Mouse (Mus musculus) myocyte (in vitro differentiated cells): ENCODE data around the gene Sulf2. TPM values are rescaled to one million over a fixed set of nuclear protein-coding genes. Genes with fewer than 3 reads are reported as not detected.
A peak's percentile ranks its signal among the peaks of the same experiment; 100 is the strongest.

ENCODE experiments used
- H3K27me3 ChIP-seq: one replicate; pipeline ENCODE4 v1.6.1; 2011; ENCODE audit not compliant: control insufficient read depth, insufficient read depth, insufficient read length
- H3K36me3 ChIP-seq: one replicate; pipeline ENCODE4 v1.6.1; 2011; ENCODE audit not compliant: control insufficient read depth, insufficient read depth
- H3K4me2 ChIP-seq: one replicate; pipeline ENCODE4 v1.6.1; 2011; ENCODE audit warnings: low read depth, control low read depth
- H3K4me3 ChIP-seq: one replicate; pipeline ENCODE4 v1.5.1; 2011; ENCODE audit warnings: mild to moderate bottlenecking, control low read depth, moderate library complexity
- H3K79me2 ChIP-seq: one replicate; pipeline ENCODE4 v1.6.1; 2011; ENCODE audit not compliant: control insufficient read depth, insufficient read depth
- H3ac ChIP-seq: one replicate; pipeline ENCODE4 v1.6.1; 2011; ENCODE audit not compliant: control insufficient read depth, insufficient read length
- CEBPB ChIP-seq: IDR thresholded peaks from 2 replicates; pipeline ENCODE4 v1.6.1; 2011; ENCODE audit warnings: mild to moderate bottlenecking, moderate library complexity; ENCODE audit not compliant: poor library complexity, insufficient read depth, severe bottlenecking
- E2F4 ChIP-seq: IDR thresholded peaks from one replicate; pipeline ENCODE4 v1.6.1; 2011; ENCODE audit warnings: mild to moderate bottlenecking, control low read depth, moderate library complexity; ENCODE audit not compliant: insufficient read depth
- MAX ChIP-seq: IDR thresholded peaks from one replicate; pipeline ENCODE4 v1.6.1; 2011; ENCODE audit warnings: low read depth, mild to moderate bottlenecking, control low read depth
- MYOD1 ChIP-seq, 3 experiments: IDR thresholded peaks; one replicate each; pipeline ENCODE4 v1.6.1; 2011; ENCODE audit warnings: control low read depth in 2 of 3, low read depth in 2 of 3, mild to moderate bottlenecking in 2 of 3, moderate library complexity in 1 of 3; ENCODE audit not compliant: insufficient read length in 2 of 3, control insufficient read depth in 1 of 3
- MYOG ChIP-seq, 3 experiments: IDR thresholded peaks; one replicate each; pipeline ENCODE4 v1.6.1; 2011; ENCODE audit warnings: control low read depth in 2 of 3, low read depth in 2 of 3, mild to moderate bottlenecking in 2 of 3; ENCODE audit not compliant: insufficient read length in 2 of 3, control insufficient read depth in 1 of 3, insufficient read depth in 1 of 3
- POLR2A ChIP-seq: IDR thresholded peaks from one replicate; pipeline ENCODE4 v1.6.1; 2011; ENCODE audit warnings: low read depth, mild to moderate bottlenecking, control low read depth, moderate library complexity; ENCODE audit not compliant: insufficient read length
- POLR2AphosphoS2 ChIP-seq: IDR thresholded peaks from one replicate; pipeline ENCODE4 v1.6.1; 2011; ENCODE audit warnings: low read depth, control low read depth; ENCODE audit not compliant: insufficient read length
- REST ChIP-seq: IDR thresholded peaks from one replicate; pipeline ENCODE4 v1.6.1; 2011; ENCODE audit warnings: mild to moderate bottlenecking, control low read depth, moderate library complexity; ENCODE audit not compliant: insufficient read depth, insufficient read length
- SRF ChIP-seq: IDR thresholded peaks from one replicate; pipeline ENCODE4 v1.6.1; 2011; ENCODE audit warnings: low read depth; ENCODE audit not compliant: control insufficient read depth, insufficient read length
- TCF12 ChIP-seq: IDR thresholded peaks from one replicate; pipeline ENCODE4 v1.6.1; 2011; ENCODE audit warnings: mild to moderate bottlenecking, control low read depth; ENCODE audit not compliant: poor library complexity, insufficient read depth, severe bottlenecking
- TCF3 ChIP-seq: IDR thresholded peaks from one replicate; pipeline ENCODE4 v1.6.1; 2011; ENCODE audit warnings: low read depth, control low read depth; ENCODE audit not compliant: insufficient read length
- USF1 ChIP-seq: IDR thresholded peaks from one replicate; pipeline ENCODE4 v1.6.1; 2011; ENCODE audit warnings: low read depth, mild to moderate bottlenecking, control low read depth, moderate library complexity
- polyA plus RNA-seq: library from polyadenylated mRNA; unstranded; fragments of >200 nt; fragmentation: generic; extraction: Trizol; gene quantifications from one replicate; pipeline ENCODE4 v1.2.1, GENCODE M21; 2012; ENCODE audit warnings: missing spikeins

Sulf2 gene
- polyA plus RNA-seq, 1 experiment: 36.7 TPM

DNA sequence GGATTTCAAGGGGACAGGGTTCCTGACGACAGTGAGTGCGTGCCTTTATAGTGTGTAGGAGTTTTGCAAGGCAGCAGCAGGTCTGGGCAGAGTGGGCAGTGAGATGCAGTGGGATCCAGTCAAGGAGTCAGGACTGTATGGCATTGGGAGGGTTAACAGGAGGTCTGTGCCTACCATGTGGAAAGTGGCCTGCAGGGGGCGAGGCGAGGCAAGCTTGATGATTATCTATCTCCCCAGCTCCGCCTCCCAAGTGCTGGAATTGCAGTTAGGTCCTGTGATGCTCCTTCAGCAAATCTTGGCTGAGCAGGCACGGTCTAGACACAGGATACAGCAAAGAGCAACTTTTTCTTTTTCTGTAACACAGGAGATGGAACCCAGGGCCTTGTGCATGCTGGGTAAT, 29.0 kb upstream of the Sulf2 start:
- no peak overlapping the region for H3K4me2 ChIP-seq
- no peaks in the 10 kb centered on the region for H3K79me2 ChIP-seq
- H3K36me3 ChIP-seq: no peaks in the 10 kb centered on the region
- no peaks in the 10 kb centered on the region for H3K27me3 ChIP-seq
- no peak overlapping the region for H3K4me3 ChIP-seq
- H3ac ChIP-seq: no peak overlapping the region
- no peak for TF ChIP-seq MYOG (IDR thresholded peaks at IDR 0.05; ENCODE audit: control insufficient read depth in 1 of 3, insufficient read depth in 1 of 3, insufficient read length in 2 of 3, low read depth in 2 of 3)
- TF ChIP-seq CEBPB: no peak
- TF ChIP-seq TCF12: no peak
- no peak for TF ChIP-seq TCF3
- no peak for TF ChIP-seq REST
- TF ChIP-seq MAX: no peak
- no peak for TF ChIP-seq POLR2A
- no peak for TF ChIP-seq POLR2AphosphoS2
- no peak for TF ChIP-seq SRF
- no peak for TF ChIP-seq E2F4
- TF ChIP-seq USF1: no peak
- TF ChIP-seq MYOD1 (IDR thresholded peaks at IDR 0.05; ENCODE audit: control insufficient read depth in 1 of 3, insufficient read length in 2 of 3, low read depth in 2 of 3): no peak

DNA sequence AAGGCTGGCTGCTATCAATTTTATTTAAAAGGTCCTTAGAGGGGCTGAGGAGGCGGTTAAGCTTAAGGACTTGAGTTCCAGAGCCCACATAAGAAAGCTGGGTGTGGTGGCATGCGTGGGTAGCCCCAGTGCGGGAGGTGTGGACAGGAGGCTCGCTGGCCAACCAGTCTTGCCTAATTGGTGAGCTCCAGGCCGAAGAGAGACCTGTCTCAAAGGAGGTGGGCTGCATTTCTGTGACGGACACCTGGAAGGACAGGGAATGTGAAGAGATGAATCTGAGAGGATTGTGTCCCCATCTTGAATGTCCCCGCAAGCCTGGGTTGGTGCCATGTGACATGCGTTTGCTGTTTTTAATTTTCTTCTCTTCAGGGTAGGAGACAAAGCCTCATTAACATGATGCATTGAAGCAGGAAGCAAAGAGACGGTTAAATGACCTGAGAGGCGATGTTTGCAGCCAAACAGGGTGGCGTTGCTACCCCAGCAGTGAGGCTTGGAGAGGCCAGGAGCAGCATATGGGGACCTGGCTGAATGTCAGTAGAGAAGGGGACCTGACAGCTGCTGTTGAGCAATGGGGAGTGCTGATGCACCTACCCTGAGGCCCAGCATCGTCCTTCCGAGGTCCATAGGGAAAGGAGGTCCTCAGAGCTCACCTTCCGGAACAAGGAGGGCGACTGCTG, 26.7 kb upstream of the Sulf2 start:
- Histone ChIP-seq H3K4me2 (no peak overlapping the region), H3K79me2 (no peaks in the 10 kb centered on the region), H3K4me3 (no peak overlapping the region), H3K27me3 (no peaks in the 10 kb centered on the region), H3K36me3 (no peaks in the 10 kb centered on the region), H3ac (no peak overlapping the region)
- TF ChIP-seq E2F4 (no peak), CEBPB (no peak), USF1 (no peak), MYOD1 (IDR thresholded peaks at IDR 0.05; ENCODE audit: control insufficient read depth in 1 of 3, insufficient read length in 2 of 3, low read depth in 2 of 3) (no peak), TCF3 (no peak), MAX (no peak), POLR2A (no peak), MYOG (IDR thresholded peaks at IDR 0.05; ENCODE audit: control insufficient read depth in 1 of 3, insufficient read depth in 1 of 3, insufficient read length in 2 of 3, low read depth in 2 of 3) (no peak), POLR2AphosphoS2 (no peak), TCF12 (no peak), REST (no peak), SRF (no peak)

DNA sequence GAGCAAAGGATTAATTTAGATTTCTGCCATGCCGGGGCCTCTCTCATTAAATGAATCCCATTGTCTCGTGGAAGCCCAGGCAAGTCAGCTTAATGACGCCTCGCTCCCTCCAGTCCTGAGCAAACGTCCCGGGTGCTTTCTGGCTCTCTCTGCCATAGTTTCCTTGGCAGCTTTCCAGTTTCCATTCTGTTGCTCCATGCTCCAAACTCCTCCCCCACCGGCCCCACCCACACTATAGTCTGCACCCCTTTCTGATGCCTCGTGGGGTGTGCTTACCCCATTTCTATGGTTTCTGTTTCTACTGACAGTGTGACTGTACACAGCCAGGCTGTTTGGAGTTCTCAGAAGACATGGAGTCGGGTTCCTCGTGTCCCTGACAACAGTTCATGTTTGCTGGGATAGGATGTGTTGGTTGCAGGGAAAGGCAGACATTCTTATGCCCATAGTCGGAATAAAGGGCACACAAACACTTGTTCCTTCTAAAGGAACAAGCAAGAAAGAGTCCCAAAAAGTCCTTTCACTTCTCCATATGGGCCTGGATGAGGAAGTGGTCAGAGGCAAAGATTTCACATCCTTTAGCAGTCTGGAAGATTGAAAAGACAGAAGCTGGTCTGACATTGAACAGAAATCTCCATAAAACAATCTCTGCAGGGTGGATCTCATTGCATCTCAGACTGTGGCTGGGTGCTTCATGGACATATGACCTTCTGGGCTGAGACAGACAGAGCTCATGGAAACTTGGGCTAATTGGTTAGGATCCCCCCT, 25.5 kb upstream of the Sulf2 start:
- Histone ChIP-seq H3K4me2 (peak overlapping the region; percentile 56), H3K79me2 (no peaks in the 10 kb centered on the region), H3K4me3 (no peak overlapping the region), H3ac (no peak overlapping the region), H3K36me3 (no peaks in the 10 kb centered on the region), H3K27me3 (no peaks in the 10 kb centered on the region)
- TF ChIP-seq MYOG (IDR thresholded peaks at IDR 0.05; ENCODE audit: control insufficient read depth in 1 of 3, insufficient read depth in 1 of 3, insufficient read length in 2 of 3, low read depth in 2 of 3) (no peak), POLR2A (no peak), MYOD1 (IDR thresholded peaks at IDR 0.05; ENCODE audit: control insufficient read depth in 1 of 3, insufficient read length in 2 of 3, low read depth in 2 of 3) (no peak), REST (no peak), POLR2AphosphoS2 (no peak), E2F4 (no peak), USF1 (no peak), SRF (no peak), TCF3 (no peak), TCF12 (no peak), CEBPB (no peak), MAX (no peak)

DNA sequence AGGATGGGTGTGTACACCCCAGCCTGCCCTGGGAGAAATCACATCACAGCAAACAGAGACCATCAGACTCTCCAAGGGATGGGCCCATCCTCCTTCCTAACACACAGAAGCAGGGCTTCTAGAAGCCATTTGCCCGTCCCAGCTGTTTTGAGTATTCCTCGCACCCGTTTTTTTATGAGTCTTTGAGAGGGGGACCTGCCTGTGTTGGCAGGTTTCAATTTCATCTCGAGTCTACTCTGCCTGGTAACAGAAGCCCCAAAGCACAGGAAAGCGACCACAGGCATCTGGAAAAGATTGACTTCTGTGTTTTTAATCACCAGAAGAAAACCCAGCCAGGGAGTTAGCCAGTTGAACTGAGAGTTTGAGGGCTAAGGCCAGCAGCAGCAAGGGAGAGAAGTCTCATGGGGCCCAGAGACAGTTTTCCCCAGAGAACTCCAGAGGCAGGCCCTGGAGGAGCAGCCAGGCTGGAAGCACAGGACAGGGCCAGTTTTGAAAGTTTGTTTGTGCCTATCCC, 24.7 kb upstream of the Sulf2 start:
- no peaks in the 10 kb centered on the region for H3K79me2 ChIP-seq
- no peaks in the 10 kb centered on the region for H3K36me3 ChIP-seq
- peak in 2 of 3 experiments; percentile 10 to 25 for TF ChIP-seq MYOD1 (IDR thresholded peaks at IDR 0.05; ENCODE audit: control insufficient read depth in 1 of 3, insufficient read length in 2 of 3, low read depth in 2 of 3)
- TF ChIP-seq TCF12: peak; percentile 57
- TF ChIP-seq E2F4: no peak
- H3K27me3 ChIP-seq: no peaks in the 10 kb centered on the region
- no peak overlapping the region for H3K4me3 ChIP-seq
- no peak overlapping the region for H3ac ChIP-seq
- H3K4me2 ChIP-seq: peak overlapping the region; percentile 56
